Mouse (Mus musculus): ENCODE data around the gene Mcat. TPM values are rescaled to one million over a fixed set of nuclear protein-coding genes. Genes with fewer than 3 reads are reported as not detected.
A peak's percentile ranks its signal among the peaks of the same experiment; 100 is the strongest.

Gene Mcat
- total RNA-seq (2021), result 10 to 100 TPM; 45.0 to 47.3 TPM
- long read RNA-seq, experiment 1, transcript Mcat-206 (3 exons, 740 nt), result minor isoform, 6 of 114 reads
- long read RNA-seq, experiment 1, transcript Mcat-201 (4 exons, 1,917 nt), result major isoform, 47 of 114 reads
- long read RNA-seq, experiment 1, partial matches to known transcripts, result 0 of 114 reads
- long read RNA-seq, experiment 1, other reads (novel, unspliced or antisense), result 61 of 114 reads
- long read RNA-seq, experiment 2, transcript Mcat-201 (4 exons, 1,917 nt), result major isoform, 20 of 64 reads
- long read RNA-seq, experiment 2, partial matches to known transcripts, result 0 of 64 reads
- long read RNA-seq, experiment 2, other reads (novel, unspliced or antisense), result 42 of 64 reads

DNA sequence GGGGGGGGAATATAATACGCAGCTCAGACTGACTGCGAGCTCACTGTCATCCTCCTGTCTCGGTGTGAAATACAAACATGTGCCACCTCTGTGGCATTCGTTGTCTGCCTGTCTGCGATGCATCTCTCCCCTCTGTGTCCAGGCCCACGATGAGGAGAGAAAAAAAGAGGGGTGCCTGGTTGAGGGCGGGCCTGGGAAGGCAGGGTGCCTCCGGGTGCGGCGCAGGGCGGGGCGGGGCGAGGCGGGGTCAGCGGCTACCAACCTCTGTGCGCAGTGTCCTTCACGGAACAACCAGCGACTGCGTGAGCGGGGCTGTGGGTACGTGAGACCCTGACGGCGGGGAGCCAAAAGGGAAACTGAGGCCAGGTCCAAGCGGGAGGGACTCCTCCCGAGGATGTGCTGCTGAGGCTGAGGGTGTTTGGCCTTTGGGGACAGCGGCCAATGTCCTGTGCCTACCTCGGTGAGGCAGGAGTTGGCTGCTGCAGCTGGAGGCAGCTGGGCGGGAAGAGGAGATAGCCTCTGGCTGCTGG lies at the start of gene Mcat, which contains the start of gene Tspo:
Gene Mcat, minus strand, starts transcription at position 461 of the 530 bp plus-strand sequence.
Gene Tspo, plus strand, starts transcription at position 266 of the 530 bp plus-strand sequence.
- DNase-seq, result peak; percentile 82

DNA sequence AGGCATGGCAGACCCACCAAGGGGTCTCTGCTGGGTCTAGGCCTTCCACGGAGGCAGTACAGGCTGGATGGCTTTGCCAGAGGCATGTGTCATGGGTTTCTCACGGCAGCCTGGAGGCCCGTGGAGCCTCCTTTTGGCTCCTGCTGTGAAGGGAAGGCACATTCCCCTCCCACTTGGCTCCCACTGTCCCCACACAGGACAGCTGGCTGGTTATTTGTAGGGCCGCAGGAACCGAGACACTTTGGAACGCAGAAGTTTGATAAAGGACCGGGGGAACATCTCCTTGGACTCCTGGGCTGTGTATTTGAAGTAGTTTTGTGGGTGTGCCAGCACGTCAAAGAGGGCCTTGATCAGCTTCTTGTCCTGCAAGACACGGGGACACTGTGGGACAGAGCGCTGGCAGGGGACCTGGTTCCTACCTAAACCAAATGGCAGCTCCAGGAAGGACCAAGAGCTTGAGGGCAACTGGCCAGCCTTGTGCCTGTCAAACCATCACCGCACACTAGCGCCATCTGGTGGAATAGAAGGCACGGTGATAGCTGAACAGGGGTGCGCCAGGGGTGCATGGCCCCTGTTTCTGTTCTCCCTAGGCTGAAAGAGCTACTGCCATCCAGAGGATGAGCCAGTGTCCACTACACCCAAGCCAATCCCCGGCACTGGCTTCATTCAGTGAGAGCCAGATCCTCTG lies 43.7 kb upstream of the Mcat start:
- DNase-seq, result peak; percentile 77 to 86

DNA sequence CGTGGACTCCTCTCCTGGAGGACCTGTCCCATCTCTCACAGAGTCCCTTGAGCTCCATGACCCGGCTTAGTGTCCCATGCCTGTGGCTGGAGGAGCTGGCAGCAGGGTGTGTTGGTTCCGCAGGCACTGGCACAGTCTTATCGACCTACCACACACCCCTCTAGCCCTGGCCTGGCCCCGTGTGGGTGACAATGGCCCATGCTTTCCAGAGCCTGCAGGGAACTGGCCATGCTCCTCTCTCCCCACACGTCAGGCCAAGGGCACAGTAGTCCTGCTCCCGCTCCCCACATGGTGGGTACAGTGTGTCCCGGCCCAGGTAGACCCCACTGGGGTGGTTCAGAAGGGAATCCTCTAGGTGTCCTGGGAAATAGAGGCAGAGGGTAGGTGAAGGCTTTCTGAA lies 43.1 kb upstream of the Mcat start:
- no peak for DNase-seq

DNA sequence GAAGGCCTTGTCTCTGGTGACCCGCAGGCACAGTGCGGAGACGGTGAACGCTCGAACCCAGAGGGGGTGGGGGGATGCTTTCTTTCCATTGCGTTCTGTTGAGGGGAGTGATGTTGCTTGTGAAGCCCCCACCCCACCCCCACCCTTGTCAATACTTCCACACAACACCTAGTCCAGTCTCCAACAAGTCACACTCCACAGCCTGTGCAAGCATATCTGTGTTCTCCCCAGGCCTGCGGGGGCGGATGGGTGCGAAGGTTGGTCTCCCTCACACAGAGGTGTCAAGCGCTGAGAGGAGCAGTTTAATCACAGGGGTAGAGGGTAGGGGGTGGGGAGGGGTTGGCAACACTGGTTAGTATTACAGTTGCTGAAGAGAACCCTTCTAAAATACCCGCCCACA lies 42.6 kb upstream of the Mcat start:
- no peak for DNase-seq

DNA sequence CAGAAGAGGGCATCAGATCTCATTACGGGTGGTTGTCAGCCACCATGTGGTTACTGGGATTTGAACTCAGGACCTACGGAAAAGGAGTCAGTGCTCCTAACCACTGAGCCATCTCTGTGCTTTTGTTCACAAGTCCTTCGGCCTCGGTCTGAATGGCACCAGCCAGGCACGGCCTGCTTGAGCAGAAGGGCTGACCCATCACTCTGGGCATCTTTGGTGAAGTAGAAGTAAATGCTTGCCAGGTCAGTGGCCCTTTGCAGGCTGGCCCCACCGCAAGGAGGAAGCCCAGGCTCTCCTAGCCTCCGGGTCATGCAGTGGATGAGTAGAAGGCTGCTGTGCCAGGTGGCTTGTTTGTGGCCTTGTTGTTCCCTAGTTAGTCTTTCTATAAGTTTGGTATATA lies 39.8 kb upstream of the Mcat start:
- no peak for DNase-seq

DNA sequence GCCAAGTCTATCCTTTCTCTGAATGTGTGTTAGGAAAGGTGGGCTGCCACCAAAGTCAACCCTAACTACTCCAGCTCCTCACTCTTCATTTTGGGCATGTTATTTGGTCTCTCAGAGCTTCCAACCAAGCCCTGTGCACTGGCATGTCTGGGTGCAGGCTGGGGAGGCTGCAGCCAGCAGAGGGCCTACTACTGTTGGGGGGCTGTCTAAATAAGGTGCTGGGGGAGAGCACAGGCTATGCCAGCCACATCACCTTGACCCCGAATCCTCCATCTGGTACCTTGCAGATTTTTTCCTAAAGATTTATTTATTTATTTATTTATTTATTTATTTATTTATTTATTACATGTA lies 39.4 kb upstream of the Mcat start:
- DNase-seq, result no peak

- DNase-seq, result peak; percentile 27 to 72
Measured at GRCm38 (mm10) chr15:83602372-83603045, 38.9 kb upstream of the Mcat start.

DNA sequence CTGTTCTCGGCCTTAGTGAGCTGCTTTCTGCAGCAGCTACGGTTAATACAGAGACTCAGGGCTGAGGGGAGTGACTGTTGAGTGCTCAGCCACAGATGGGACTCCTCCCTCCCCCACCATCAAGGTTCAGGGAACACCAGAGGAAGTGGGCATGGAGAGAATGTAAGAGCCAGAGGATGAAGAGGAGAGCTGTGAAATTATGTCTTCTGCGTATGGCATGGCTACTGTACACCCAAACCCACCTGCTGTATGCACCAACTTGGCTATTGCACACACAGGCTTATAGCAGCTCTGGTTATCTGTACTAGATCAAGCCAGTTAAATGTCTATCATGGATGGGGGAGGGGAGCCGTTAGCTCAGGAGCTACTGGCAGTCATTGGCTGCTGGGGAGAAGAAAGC lies 37.6 kb upstream of the Mcat start:
- DNase-seq, result no peak

DNA sequence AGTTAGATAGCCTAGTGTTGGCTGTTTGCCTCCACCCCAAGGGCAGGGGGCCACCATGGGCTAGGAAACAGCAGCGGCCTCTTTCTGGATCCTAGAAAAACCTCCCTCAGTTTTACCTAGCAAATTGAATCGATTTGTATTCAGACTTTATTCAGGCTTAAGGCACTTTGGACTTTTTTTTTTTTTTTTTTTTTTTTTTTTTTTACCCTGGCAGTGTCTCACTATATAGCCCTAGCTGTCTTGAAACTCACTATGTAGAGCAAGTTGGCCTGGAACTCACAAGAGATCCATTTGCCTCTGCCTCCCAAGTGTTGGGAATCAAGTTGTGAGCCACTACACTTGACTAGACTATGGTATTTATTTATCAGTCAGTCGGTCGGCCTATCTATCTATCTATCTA lies 33.2 kb upstream of the Mcat start:
- DNase-seq, result no peak

DNA sequence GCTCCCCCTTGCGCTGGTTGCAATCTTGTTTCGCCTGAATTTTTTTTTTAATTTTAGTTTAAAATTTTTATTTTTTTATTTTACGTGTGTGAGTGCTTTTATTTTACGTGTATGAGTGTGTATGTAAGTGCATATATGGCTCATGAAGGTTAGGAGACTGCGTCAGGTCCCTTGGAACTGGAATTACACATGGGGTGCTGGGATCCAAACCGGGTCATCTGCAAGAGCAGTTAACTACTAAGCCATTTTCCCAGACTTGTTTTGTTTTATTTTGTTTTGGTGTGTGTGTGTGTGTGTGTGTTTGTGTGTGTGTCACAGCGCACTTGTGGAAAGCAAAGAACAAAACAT lies 31.8 kb upstream of the Mcat start:
- DNase-seq, result no peak

DNA sequence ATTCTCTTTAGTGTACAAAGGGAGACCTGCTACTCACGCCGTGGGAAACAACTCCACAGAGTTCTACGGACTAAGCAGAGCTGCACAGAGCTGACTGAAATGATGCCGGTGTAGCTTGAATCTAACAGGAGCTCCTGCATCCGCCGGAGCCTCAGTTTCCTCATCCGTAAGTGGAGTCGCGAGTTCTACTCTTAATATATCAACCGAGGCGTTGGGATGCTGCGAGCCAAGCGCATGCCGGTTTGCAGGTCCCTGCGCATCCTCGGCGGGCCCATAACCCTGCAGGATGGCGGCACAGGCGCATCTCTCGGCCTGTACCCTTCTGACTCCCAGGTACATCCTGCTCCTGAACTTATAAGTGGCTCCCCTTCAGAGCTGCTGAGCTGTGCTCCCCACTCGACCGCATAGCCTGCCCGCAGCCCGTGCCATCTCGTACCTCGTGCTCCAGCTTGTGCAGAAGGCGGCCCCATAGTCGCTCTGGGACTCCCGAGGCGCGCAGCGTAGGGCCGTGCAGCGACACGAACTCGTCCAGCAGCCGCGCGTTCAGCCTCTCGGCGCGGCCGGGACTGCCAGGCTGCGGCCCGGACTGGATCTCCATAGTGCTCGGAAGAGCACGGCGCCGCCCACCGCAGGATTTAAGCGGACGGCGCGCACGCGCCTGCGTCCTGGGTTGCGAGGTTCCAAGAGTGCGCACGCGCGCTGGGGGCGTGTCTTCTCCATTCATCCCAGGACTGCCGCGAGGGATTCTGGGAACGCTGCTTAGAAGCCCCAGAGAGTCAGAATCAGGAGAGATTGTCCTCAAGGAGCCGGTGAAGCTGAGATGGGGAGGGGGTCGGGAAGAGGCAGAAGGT lies 31.2 kb upstream of the Mcat start, which contains the start of gene Ttll12:
Gene Ttll12, minus strand, starts transcription at position 645 of the 851 bp plus-strand sequence.
- DNase-seq, result peak; percentile 95 to 96

DNA sequence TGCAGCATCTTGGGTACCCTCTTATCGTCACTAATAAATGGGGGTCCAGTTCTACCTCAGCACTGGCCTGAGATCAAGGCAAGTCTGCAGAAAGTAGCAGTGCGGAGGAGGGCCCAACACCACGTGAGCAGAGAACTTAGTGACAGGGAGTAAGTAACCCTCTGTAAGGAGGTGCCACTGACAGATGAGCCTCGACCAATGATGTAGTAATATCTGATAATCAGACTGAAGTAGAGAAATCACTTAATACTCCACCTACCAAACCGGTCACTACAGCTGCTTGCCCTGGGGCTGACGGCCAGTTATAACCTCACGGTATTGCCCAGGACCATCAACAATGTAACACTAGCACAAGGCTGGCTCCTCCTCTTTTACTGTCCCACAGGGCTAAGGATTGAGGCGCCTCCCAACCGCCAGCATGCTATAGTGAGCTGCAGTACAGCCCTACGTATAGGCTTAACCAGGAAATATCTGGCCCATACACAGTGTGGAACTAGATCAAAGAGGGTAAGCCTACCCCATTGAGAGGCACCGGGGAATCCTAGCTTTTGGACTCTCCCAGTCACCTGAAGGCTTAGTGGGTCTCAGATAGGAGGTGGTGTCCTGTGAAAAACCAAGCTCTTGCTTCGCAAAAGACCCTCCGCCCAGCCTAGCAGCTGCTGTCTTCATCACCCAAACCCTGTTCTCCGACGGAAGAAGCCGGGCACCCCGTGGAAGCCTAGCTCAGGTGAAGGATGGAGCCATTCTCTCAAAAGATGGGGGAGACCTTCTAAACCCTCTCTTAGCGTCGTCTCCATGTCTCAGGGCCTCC lies 30.3 kb upstream of the Mcat start:
- DNase-seq, result no peak

- DNase-seq, result no peak
Measured at GRCm38 (mm10) chr15:83593189-83593585, 29.6 kb upstream of the Mcat start.

- no peak for DNase-seq
Measured at GRCm38 (mm10) chr15:83592260-83593188, 28.9 kb upstream of the Mcat start.

DNA sequence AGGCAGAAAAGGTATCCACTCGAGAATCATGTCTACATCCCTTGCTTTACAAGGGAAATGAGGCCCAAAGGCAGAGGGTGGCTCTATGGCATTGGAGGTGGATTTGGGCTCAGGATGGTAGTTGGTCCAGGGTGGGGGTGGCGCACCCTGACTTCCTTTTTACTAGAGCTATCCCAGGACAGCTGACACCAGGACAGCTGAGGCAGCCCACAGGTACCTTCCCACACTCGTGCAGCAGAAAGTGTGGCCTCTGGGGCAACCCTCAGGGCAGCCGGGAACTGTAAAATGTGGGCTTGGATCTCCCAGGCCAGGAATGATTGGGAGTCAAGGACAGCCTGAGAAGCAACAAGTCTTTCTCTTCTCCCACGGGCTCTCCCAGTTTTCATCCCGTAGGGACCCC lies 28.2 kb upstream of the Mcat start:
- no peak for DNase-seq

- no peak for DNase-seq
Measured at GRCm38 (mm10) chr15:83590841-83591240, 27.3 kb upstream of the Mcat start.

- no peak for DNase-seq
Measured at GRCm38 (mm10) chr15:83584741-83585220, 21.2 kb upstream of the Mcat start.

- peak; percentile 54 to 71 for DNase-seq
Measured at GRCm38 (mm10) chr15:83583419-83584156, 20.0 kb upstream of the Mcat start.

- no peak for DNase-seq
Measured at GRCm38 (mm10) chr15:83582931-83583330, 19.3 kb upstream of the Mcat start.
